Mouse (Mus musculus) hindbrain, embryonic 14.5 days (tissue): ENCODE results near the gene Trip10. TPM values are rescaled to one million over a fixed set of nuclear protein-coding genes. Genes with fewer than 3 reads are reported as not detected.
"Not testable (repeated sequence)": the region's sequence is repeated elsewhere in the genome, so short reads cannot be mapped to it uniquely, and the experiment has no call there.

Source experiments
- ATAC-seq: fragments of 200-750 bp; cut with Nextera tagmentation; 2 replicates; pipeline ENCODE4 v1.8.0; 2017; ENCODE audit warnings: moderate number of reproducible peaks, mild to moderate bottlenecking, moderate TSS enrichment, moderate library complexity; ENCODE audit not compliant: low FRiP score
- DNase-seq: peaks from one replicate; pipeline ENCODE4 v3.0.0-alpha.2; 2015; ENCODE audit warnings: low spot score
- H3K27ac ChIP-seq: fragments of 300-500 bp; sonication (generic); 2 replicates; pipeline ENCODE4 v1.5.1; 2014; ENCODE audit warnings: mild to moderate bottlenecking, moderate library complexity
- H3K27me3 ChIP-seq: fragments of 300-500 bp; sonication (generic); 2 replicates; pipeline ENCODE4 v1.6.1; 2014; ENCODE audit warnings: mild to moderate bottlenecking, low read length, mixed read lengths; ENCODE audit not compliant: control insufficient read depth, insufficient read depth
- H3K36me3 ChIP-seq: fragments of 300-500 bp; sonication (generic); replicated peaks from 2 replicates; pipeline ENCODE4 v1.6.1; 2014; ENCODE audit not compliant: control insufficient read depth, insufficient read depth
- H3K4me1 ChIP-seq: fragments of 300-500 bp; sonication (generic); replicated peaks from 2 replicates; pipeline ENCODE4 v1.6.1; 2014; ENCODE audit warnings: antibody characterized with exemption, low read length, mixed read lengths; ENCODE audit not compliant: control insufficient read depth, insufficient read depth
- H3K4me2 ChIP-seq: fragments of 300-500 bp; sonication (generic); replicated peaks from 2 replicates; pipeline ENCODE4 v1.6.1; 2014; ENCODE audit warnings: mild to moderate bottlenecking, moderate library complexity
- H3K4me3 ChIP-seq: fragments of 300-500 bp; sonication (generic); replicated peaks from 2 replicates; pipeline ENCODE4 v1.5.1; 2014; ENCODE audit warnings: mild to moderate bottlenecking, low read length
- H3K9ac ChIP-seq: fragments of 300-500 bp; sonication (generic); 2 replicates; pipeline ENCODE4 v1.6.1; 2014
- H3K9me3 ChIP-seq: fragments of 300-500 bp; sonication (generic); 2 replicates; pipeline ENCODE4 v1.6.1; 2016; ENCODE audit warnings: low read length; ENCODE audit not compliant: control insufficient read depth
- WGBS: fragments of 180-500 bp; shearing (Covaris S2); extraction: QIAGEN DNeasy Blood & Tissue Kit; methylation state at CpG from one replicate; pipeline ENCODE4 v1.1.7; 2014; 5-methylcytosine and 5-hydroxymethylcytosine counted together
- polyA plus RNA-seq: library from polyadenylated mRNA; unstranded; fragments of >200 nt; fragmentation: Nextera tagmentation; extraction: Ambion mirVana; gene quantifications from 2 replicates; pipeline ENCODE4 v1.2.1, GENCODE M21; 2014

Trip10 gene
- polyA plus RNA-seq, 1 experiment from 2014 or later, result 10.1 TPM

- peaks cover 40% of the 10 kb centered on the region for H3K27me3 ChIP-seq
- H3K4me3 ChIP-seq, result no peak overlapping the region
- no peaks in the 10 kb centered on the region for H3K9me3 ChIP-seq
- H3K27ac ChIP-seq, result no peak overlapping the region
- DNase-seq (no peak), ATAC-seq (no peak)
- no peak overlapping the region for H3K9ac ChIP-seq
- H3K4me1 ChIP-seq, result peaks cover 10% of the 10 kb centered on the region
- no peaks in the 10 kb centered on the region for H3K36me3 ChIP-seq
- WGBS, result 34% methylated on average over 7 of the region's 7 CpGs
- H3K4me2 ChIP-seq, result no peak overlapping the region
These were observed 24.6 kb downstream of the Trip10 start for GRCm38 (mm10) chr17:57273846-57274245.

- peak overlapping the region; percentile 52 for H3K9ac ChIP-seq
- H3K4me1 ChIP-seq, result peaks cover 10% of the 10 kb centered on the region
- peak overlapping the region; percentile 40 for H3K4me3 ChIP-seq
- H3K27ac ChIP-seq, result no peak overlapping the region
- 8% methylated on average over 15 of the region's 15 CpGs for WGBS
- no peak for ATAC-seq
- peaks cover 40% of the 10 kb centered on the region for H3K27me3 ChIP-seq
- H3K4me2 ChIP-seq, result peak overlapping the region; percentile 59
- DNase-seq, result no peak
- H3K36me3 ChIP-seq, result no peaks in the 10 kb centered on the region
- H3K9me3 ChIP-seq, result no peaks in the 10 kb centered on the region
These were observed 25.4 kb downstream of the Trip10 start for GRCm38 (mm10) chr17:57274686-57275085.

- H3K4me2 ChIP-seq, result peak overlapping the region; percentile 59
- H3K9ac ChIP-seq, result peak overlapping the region; percentile 52
- peaks cover 10% of the 10 kb centered on the region for H3K4me1 ChIP-seq
- WGBS, result 1% methylated on average over 43 of the region's 53 CpGs
- no peaks in the 10 kb centered on the region for H3K9me3 ChIP-seq
- peak; percentile 51 for DNase-seq
- no peaks in the 10 kb centered on the region for H3K36me3 ChIP-seq
- peaks cover 40% of the 10 kb centered on the region for H3K27me3 ChIP-seq
- H3K4me3 ChIP-seq, result peak overlapping the region; percentile 40
- peak; percentile 56 for ATAC-seq
- no peak overlapping the region for H3K27ac ChIP-seq
These were observed 26.1 kb downstream of the Trip10 start for GRCm38 (mm10) chr17:57275111-57275996.

GRCm38 (mm10) chr17:57275997-57276351 lies 26.7 kb downstream of the Trip10 start:
- 3% methylated on average over 13 of the region's 13 CpGs for WGBS
- no peaks in the 10 kb centered on the region for H3K36me3 ChIP-seq
- peak overlapping the region; percentile 59 for H3K4me2 ChIP-seq
- H3K4me1 ChIP-seq, result peaks cover 10% of the 10 kb centered on the region
- peak; percentile 28 for DNase-seq
- no peaks in the 10 kb centered on the region for H3K9me3 ChIP-seq
- peak; percentile 24; the same call in 1 of the 2 replicates for ATAC-seq
- H3K27me3 ChIP-seq, result peaks cover 40% of the 10 kb centered on the region
- H3K9ac ChIP-seq, result 0 out of 2 replicates have a peak overlapping the region, but pooled peaks have one; percentile 52
- no peak overlapping the region for H3K27ac ChIP-seq
- peak overlapping the region; percentile 40 for H3K4me3 ChIP-seq

GRCm38 (mm10) chr17:57276634-57277121 lies 27.4 kb downstream of the Trip10 start:
- Histone ChIP-seq H3K4me3 (peak overlapping the region; percentile 40), H3K9me3 (no peaks in the 10 kb centered on the region), H3K9ac (peak overlapping the region; percentile 52), H3K27ac (no peak overlapping the region), H3K4me1 (peaks cover 10% of the 10 kb centered on the region), H3K36me3 (no peaks in the 10 kb centered on the region), H3K27me3 (peaks cover 40% of the 10 kb centered on the region), H3K4me2 (peak overlapping the region; percentile 59)
- DNase-seq (peak; percentile 86), ATAC-seq (peak; percentile 79)
- under 1% methylated on average over 20 of the region's 20 CpGs for WGBS

GRCm38 (mm10) chr17:57277598-57278261 lies 28.5 kb downstream of the Trip10 start:
- H3K4me2 ChIP-seq, ATAC-seq, H3K27ac ChIP-seq, H3K9ac ChIP-seq, DNase-seq, H3K9me3 ChIP-seq, H3K36me3 ChIP-seq, H3K4me3 ChIP-seq: not testable (repeated sequence)
- Histone ChIP-seq H3K4me1 (peaks cover 10% of the 10 kb centered on the region), H3K27me3 (peaks cover 38% of the 10 kb centered on the region)
- 80% methylated on average over 4 of the region's 5 CpGs for WGBS

GRCm38 (mm10) chr17:57278537-57278936 lies 29.3 kb downstream of the Trip10 start:
- ATAC-seq (no peak), DNase-seq (no peak)
- 88% methylated on average over 2 of the region's 2 CpGs for WGBS
- Histone ChIP-seq H3K4me2 (no peak overlapping the region), H3K36me3 (no peaks in the 10 kb centered on the region), H3K27ac (no peak overlapping the region), H3K9ac (no peak overlapping the region), H3K9me3 (no peaks in the 10 kb centered on the region), H3K4me1 (peaks cover 10% of the 10 kb centered on the region), H3K4me3 (no peak overlapping the region), H3K27me3 (peaks cover 30% of the 10 kb centered on the region)

GRCm38 (mm10) chr17:57278943-57279590 lies 29.8 kb downstream of the Trip10 start, which contains the start of gene Vav1:
TSS of gene Vav1 (plus strand) at chr17:57279100.
- DNase-seq, result no peak
- Histone ChIP-seq H3K27me3 (peaks cover 25% of the 10 kb centered on the region), H3K9me3 (no peaks in the 10 kb centered on the region), H3K9ac (no peak within 1 kb of the TSS), H3K4me2 (no peak within 1 kb of the TSS), H3K4me3 (no peak within 1 kb of the TSS), H3K4me1 (peaks cover 10% of the 10 kb centered on the region), H3K27ac (no peak within 1 kb of the TSS), H3K36me3 (no peaks in the 10 kb centered on the region)
- WGBS, result 73% methylated on average over 26 of the region's 26 CpGs
- ATAC-seq, result no peak
